ENCODE assay signal across 8 mouse cellular contexts in genomic region chr10:20123401-20123800, GRCm38 (mm10). TPM values are rescaled to one million over a fixed set of nuclear protein-coding genes. Genes with fewer than 3 reads are reported as not detected.
DNase-seq lines count a peak whose midpoint lies in the region; ATAC-seq lines count a peak whose summit lies in the region.

No protein-coding gene starts in this region.

- no peak overlapping the region for H3K27ac ChIP-seq in heart, embryonic 12.5 days (ENCODE audit: poor library complexity, severe bottlenecking)
- 0 out of 2 replicates have a peak overlapping the region, but pooled peaks have one; percentile 36 for H3K27ac ChIP-seq in brown adipose tissue, adult 24 weeks (replicated peaks; ENCODE audit: low read depth, low read length)

- H3K9ac ChIP-seq in heart, embryonic 12.5 days: no peak overlapping the region

- no peak for ATAC-seq in heart, embryonic 12.5 days (ENCODE audit: insufficient number of reproducible peaks, low FRiP score)

- WGBS in heart, embryonic 12.5 days: 45% methylated on average over 9 of the region's 9 CpGs

- H3K9me3 ChIP-seq in heart, embryonic 12.5 days (replicated peaks): no peaks in the 10 kb centered on the region

- no peak overlapping the region for H3K4me3 ChIP-seq in heart, embryonic 12.5 days
- no peak overlapping the region for H3K4me3 ChIP-seq in brown adipose tissue, adult 24 weeks (ENCODE audit: insufficient read depth, low read depth, low read length)

- peaks cover 20% of the 10 kb centered on the region for H3K36me3 ChIP-seq in heart, embryonic 12.5 days

- H3K4me1 ChIP-seq in heart, embryonic 12.5 days (replicated peaks): no peaks in the 10 kb centered on the region; the same call in 1 of the 2 replicates
- no peaks in the 10 kb centered on the region for H3K4me1 ChIP-seq in brown adipose tissue, adult 24 weeks (ENCODE audit: control insufficient read depth, insufficient read depth, insufficient read length, low read length)

- no peak overlapping the region for H3K4me2 ChIP-seq in heart, embryonic 12.5 days

- peak; percentile 96 for DNase-seq in heart, adult 11 months
- peak; percentile 57 for DNase-seq in CD4-positive, CD25-positive, alpha-beta regulatory T cell, adult 2 months (ENCODE audit: low read depth, low spot score)
- peak; percentile 48 to 56 for DNase-seq in kidney, postnatal 36 days
- DNase-seq in naive thymus-derived CD4-positive, alpha-beta T cell, adult 2 months (ENCODE audit: low read depth): peak; percentile 34
- DNase-seq in c-Kit-positive CD71-positive TER-119-positive erythroid progenitor cells, embryonic 14.5 days (ENCODE audit: low spot score): no peak
- DNase-seq in testis, postnatal 14 days (ENCODE audit: low spot score): no peak

- H3K27me3 ChIP-seq in heart, embryonic 12.5 days (replicated peaks): no peaks in the 10 kb centered on the region

RNA-seq across cellular contexts. Expression of gene Map7, which starts 24.9 kb away (rescaled TPM):
- polyA plus RNA-seq in heart, embryonic 12.5 days (2016; fragmentation: Nextera tagmentation; extraction: Ambion mirVana): 7.4 and 8.3 TPM in 2 replicates
- polyA plus RNA-seq in brown adipose tissue, adult 24 weeks (2012; ENCODE audit: insufficient read depth, insufficient read length, missing spikeins): 3.6 and 4.5 TPM in 2 replicates

Comparison
In these comparisons a context has a peak if more than half of its experiments do, and no peak if none do; other contexts are left out.
1. DNase-seq: peak in heart, adult 11 months (single experiment), CD4-positive, CD25-positive, alpha-beta regulatory T cell, adult 2 months (single experiment), kidney, postnatal 36 days (2 of 2) and naive thymus-derived CD4-positive, alpha-beta T cell, adult 2 months (single experiment); none in c-Kit-positive CD71-positive TER-119-positive erythroid progenitor cells, embryonic 14.5 days (single experiment) and testis, postnatal 14 days (single experiment).